Mouse (Mus musculus) forebrain, postnatal 0 days (tissue): ENCODE results near the gene Znhit1. TPM values are rescaled to one million over a fixed set of nuclear protein-coding genes. Genes with fewer than 3 reads are reported as not detected.
"Not testable (repeated sequence)": the region's sequence is repeated elsewhere in the genome, so short reads cannot be mapped to it uniquely, and the experiment has no call there.

Source experiments
- ATAC-seq: fragments of 200-750 bp; cut with Nextera tagmentation; 2 replicates; pipeline ENCODE4 v1.8.0; 2017; ENCODE audit warnings: mild to moderate bottlenecking, moderate library complexity
- DNase-seq: peaks from one replicate; pipeline ENCODE4 v3.0.0-alpha.2; 2015
- H3K27ac ChIP-seq: fragments of 300-500 bp; sonication (generic); 2 replicates; pipeline ENCODE4 v1.5.1; 2014; ENCODE audit warnings: low read depth, mild to moderate bottlenecking, antibody characterized with exemption, low read length, moderate library complexity, mixed read lengths
- H3K27me3 ChIP-seq: fragments of 300-500 bp; sonication (generic); 2 replicates; pipeline ENCODE4 v1.6.1; 2014; ENCODE audit warnings: mild to moderate bottlenecking, low read length, mixed read lengths; ENCODE audit not compliant: insufficient read depth
- H3K36me3 ChIP-seq: fragments of 300-500 bp; sonication (generic); 2 replicates; pipeline ENCODE4 v1.6.1; 2014; ENCODE audit warnings: mild to moderate bottlenecking, moderate library complexity; ENCODE audit not compliant: insufficient read depth
- H3K4me1 ChIP-seq: fragments of 300-500 bp; sonication (generic); 2 replicates; pipeline ENCODE4 v1.6.1; 2014; ENCODE audit warnings: antibody characterized with exemption; ENCODE audit not compliant: insufficient read depth
- H3K4me2 ChIP-seq: fragments of 300-500 bp; sonication (generic); 2 replicates; pipeline ENCODE4 v1.6.1; 2014; ENCODE audit warnings: low read depth, mild to moderate bottlenecking, moderate library complexity
- H3K4me3 ChIP-seq: fragments of 300-500 bp; sonication (generic); 2 replicates; pipeline ENCODE4 v1.5.1; 2014; ENCODE audit warnings: low read depth, low read length, mixed read lengths
- H3K9ac ChIP-seq: fragments of 300-500 bp; sonication (generic); 2 replicates; pipeline ENCODE4 v1.6.1; 2014; ENCODE audit warnings: mild to moderate bottlenecking
- H3K9me3 ChIP-seq: fragments of 300-500 bp; sonication (generic); 2 replicates; pipeline ENCODE4 v1.6.1; 2016; ENCODE audit warnings: low read length
- CTCF ChIP-seq: sonication (generic); IDR thresholded peaks from 2 replicates; pipeline ENCODE4 v1.5.1; 2016; ENCODE audit warnings: antibody characterized with exemption, control low read depth, low read depth
- WGBS: fragments of 180-500 bp; shearing (Covaris S2); extraction: QIAGEN DNeasy Blood & Tissue Kit; methylation state at CpG from one replicate; pipeline ENCODE4 v1.1.7; 2014; 5-methylcytosine and 5-hydroxymethylcytosine counted together
- polyA plus RNA-seq: library from polyadenylated mRNA; unstranded; fragments of >200 nt; fragmentation: Nextera tagmentation; extraction: Ambion mirVana; gene quantifications from 2 replicates; pipeline ENCODE4 v1.2.1, GENCODE M21; 2015
- total RNA-seq: library from RNA; depleted of rRNA; stranded (reverse); fragments of >200 nt; gene quantifications from 2 replicates; pipeline ENCODE4 v1.2.3, GENCODE M21; 2014

Znhit1 gene
- total and polyA plus RNA-seq, 2 experiments from 2014 or later = 66.1 to 176 TPM

GRCm38 (mm10) chr5:136955622-136956021 is 32.2 kb downstream of the Znhit1 start:
- no peak for ATAC-seq
- no peak overlapping the region for H3K27ac ChIP-seq
- WGBS = 88% methylated on average over 4 of the region's 4 CpGs
- no peak overlapping the region for H3K4me2 ChIP-seq
- peaks cover 4% of the 10 kb centered on the region for H3K36me3 ChIP-seq
- no peak for TF ChIP-seq CTCF
- no peak overlapping the region for H3K9ac ChIP-seq
- H3K4me1 ChIP-seq = peaks cover 9% of the 10 kb centered on the region
- DNase-seq = no peak
- H3K4me3 ChIP-seq = no peak overlapping the region
- no peaks in the 10 kb centered on the region for H3K27me3 ChIP-seq
- no peaks in the 10 kb centered on the region for H3K9me3 ChIP-seq

GRCm38 (mm10) chr5:136953440-136953951 is 34.3 kb downstream of the Znhit1 start:
- TF ChIP-seq CTCF = no peak
- H3K9ac ChIP-seq = peak overlapping the region; percentile 62
- H3K4me2 ChIP-seq = peak overlapping the region; percentile 65
- peaks cover 9% of the 10 kb centered on the region for H3K4me1 ChIP-seq
- no peaks in the 10 kb centered on the region for H3K9me3 ChIP-seq
- DNase-seq (peak; percentile 58), ATAC-seq (no peak)
- H3K27me3 ChIP-seq = no peaks in the 10 kb centered on the region
- H3K4me3 ChIP-seq = peak overlapping the region; percentile 53
- H3K27ac ChIP-seq = peak overlapping the region; percentile 72
- peaks cover 4% of the 10 kb centered on the region for H3K36me3 ChIP-seq
- under 1% methylated on average over 12 of the region's 12 CpGs for WGBS

- H3K27ac ChIP-seq = peak within 1 kb of the TSS; percentile 72
- peaks cover 4% of the 10 kb centered on the region for H3K36me3 ChIP-seq
- 2% methylated on average over 23 of the region's 23 CpGs for WGBS
- peaks cover 9% of the 10 kb centered on the region for H3K4me1 ChIP-seq
- peak within 1 kb of the TSS; percentile 53 for H3K4me3 ChIP-seq
- no peaks in the 10 kb centered on the region for H3K9me3 ChIP-seq
- ATAC-seq = peak; percentile 100
- peak within 1 kb of the TSS; percentile 65 for H3K4me2 ChIP-seq
- peak; percentile 97 for DNase-seq
- peak; percentile 36 for TF ChIP-seq CTCF
- H3K9ac ChIP-seq = peak within 1 kb of the TSS; percentile 62
- no peaks in the 10 kb centered on the region for H3K27me3 ChIP-seq
Observed at GRCm38 (mm10) chr5:136953015-136953414, 34.8 kb downstream of the Znhit1 start, which contains the start of gene Fis1. Gene Fis1 (plus strand): TSS chr5:136953275.

GRCm38 (mm10) chr5:136952153-136952552 is 35.7 kb downstream of the Znhit1 start:
- ATAC-seq (no peak), DNase-seq (no peak)
- H3K36me3 ChIP-seq = peaks cover 4% of the 10 kb centered on the region
- no peaks in the 10 kb centered on the region for H3K9me3 ChIP-seq
- TF ChIP-seq CTCF = no peak
- no peak overlapping the region for H3K27ac ChIP-seq
- H3K4me2 ChIP-seq = no peak overlapping the region
- H3K27me3 ChIP-seq = no peaks in the 10 kb centered on the region
- no peak overlapping the region for H3K9ac ChIP-seq
- H3K4me1 ChIP-seq = peaks cover 9% of the 10 kb centered on the region
- H3K4me3 ChIP-seq = no peak overlapping the region
- WGBS = 84% methylated on average over 4 of the region's 4 CpGs

GRCm38 (mm10) chr5:136950521-136950920 is 37.3 kb downstream of the Znhit1 start:
- Histone ChIP-seq H3K9ac (no peak overlapping the region), H3K27ac (no peak overlapping the region), H3K4me1 (peaks cover 9% of the 10 kb centered on the region), H3K27me3 (no peaks in the 10 kb centered on the region), H3K4me3 (no peak overlapping the region), H3K9me3 (no peaks in the 10 kb centered on the region), H3K4me2 (no peak overlapping the region), H3K36me3 (peaks cover 2% of the 10 kb centered on the region; the same call in 1 of the 2 replicates)
- no peak for TF ChIP-seq CTCF
- ATAC-seq (no peak), DNase-seq (no peak)
- 88% methylated on average over 6 of the region's 6 CpGs for WGBS

- not testable (repeated sequence) for H3K4me1 ChIP-seq, H3K9me3 ChIP-seq, H3K27ac ChIP-seq, H3K9ac ChIP-seq, H3K4me3 ChIP-seq, ATAC-seq, H3K4me2 ChIP-seq, H3K27me3 ChIP-seq, H3K36me3 ChIP-seq, DNase-seq
- WGBS = 83% methylated on average over 14 of the region's 14 CpGs
Observed at GRCm38 (mm10) chr5:136949551-136950336, 38.1 kb downstream of the Znhit1 start.

- no peak overlapping the region for H3K27ac ChIP-seq
- H3K4me2 ChIP-seq = no peak overlapping the region
- ATAC-seq = no peak
- no peaks in the 10 kb centered on the region for H3K9me3 ChIP-seq
- H3K36me3 ChIP-seq = no peaks in the 10 kb centered on the region
- no peaks in the 10 kb centered on the region for H3K27me3 ChIP-seq
- H3K4me1 ChIP-seq = no peaks in the 10 kb centered on the region
- H3K9ac ChIP-seq = no peak overlapping the region
- TF ChIP-seq CTCF = no peak
- no peak for DNase-seq
- no peak overlapping the region for H3K4me3 ChIP-seq
Observed at GRCm38 (mm10) chr5:136947874-136948273, 39.9 kb downstream of the Znhit1 start.
